Mouse (Mus musculus): Measurements from ENCODE around the gene Fam126a. TPM values are rescaled to one million over a fixed set of nuclear protein-coding genes. Genes with fewer than 3 reads are reported as not detected.
A peak's percentile ranks its signal among the peaks of the same experiment; 100 is the strongest.

The Fam126a gene
- polyA plus RNA-seq, 1 experiment from 2014 or later: 11.5 TPM

- no peak overlapping the region for H3K27ac ChIP-seq (ENCODE audit: low read length)
- ATAC-seq (no peak), DNase-seq (ENCODE audit: low spot score) (no peak)
- no peak overlapping the region for H3K4me2 ChIP-seq (replicated peaks; ENCODE audit: low read depth, low read length)
- TF ChIP-seq EP300 (IDR thresholded peaks at IDR 0.05) (no peak), CTCF (IDR thresholded peaks at IDR 0.05) (no peak)
- no peak overlapping the region for H3K4me3 ChIP-seq (ENCODE audit: low read depth, low read length)
- no peaks in the 10 kb centered on the region for H3K27me3 ChIP-seq (replicated peaks; ENCODE audit: insufficient read depth, low read length)
- H3K36me3 ChIP-seq (ENCODE audit: insufficient read depth, low read length): no peaks in the 10 kb centered on the region
- no peaks in the 10 kb centered on the region for H3K4me1 ChIP-seq (ENCODE audit: insufficient read depth, low read depth, low read length)
- 93% methylated on average over 3 of the region's 3 CpGs for WGBS
- H3K9me3 ChIP-seq (ENCODE audit: low read length): no peaks in the 10 kb centered on the region
- no peak overlapping the region for H3K9ac ChIP-seq (replicated peaks; ENCODE audit: low read depth)
These were observed 121.2 kb downstream of the Fam126a start for GRCm38 (mm10) chr5:23909256-23909655.

- TF ChIP-seq EP300 (IDR thresholded peaks at IDR 0.05) (no peak), CTCF (IDR thresholded peaks at IDR 0.05) (no peak)
- Histone ChIP-seq H3K9me3 (ENCODE audit: low read length) (no peaks in the 10 kb centered on the region), H3K4me1 (ENCODE audit: insufficient read depth, low read depth, low read length) (no peaks in the 10 kb centered on the region), H3K27me3 (replicated peaks; ENCODE audit: insufficient read depth, low read length) (no peaks in the 10 kb centered on the region), H3K4me2 (replicated peaks; ENCODE audit: low read depth, low read length) (no peak overlapping the region), H3K36me3 (ENCODE audit: insufficient read depth, low read length) (no peaks in the 10 kb centered on the region), H3K9ac (replicated peaks; ENCODE audit: low read depth) (no peak overlapping the region), H3K27ac (ENCODE audit: low read length) (no peak overlapping the region), H3K4me3 (ENCODE audit: low read depth, low read length) (no peak overlapping the region)
- 49% methylated on average over 4 of the region's 4 CpGs for WGBS
- DNase-seq (ENCODE audit: low spot score): no peak
- ATAC-seq: no peak
These were observed 121.9 kb downstream of the Fam126a start for GRCm38 (mm10) chr5:23908486-23909090.

GRCm38 (mm10) chr5:23902221-23902620 is 128.3 kb downstream of the Fam126a start:
- WGBS: 76% methylated on average over 2 of the region's 2 CpGs
- DNase-seq (ENCODE audit: low spot score) (no peak), ATAC-seq (no peak)
- H3K4me3 ChIP-seq (ENCODE audit: low read depth, low read length): no peak overlapping the region
- H3K27me3 ChIP-seq (replicated peaks; ENCODE audit: insufficient read depth, low read length): no peaks in the 10 kb centered on the region
- no peaks in the 10 kb centered on the region for H3K9me3 ChIP-seq (ENCODE audit: low read length)
- H3K9ac ChIP-seq (replicated peaks; ENCODE audit: low read depth): no peak overlapping the region
- H3K4me1 ChIP-seq (ENCODE audit: insufficient read depth, low read depth, low read length): no peaks in the 10 kb centered on the region
- TF ChIP-seq CTCF (IDR thresholded peaks at IDR 0.05): no peak
- no peak for TF ChIP-seq EP300 (IDR thresholded peaks at IDR 0.05)
- no peak overlapping the region for H3K27ac ChIP-seq (ENCODE audit: low read length)
- H3K36me3 ChIP-seq (ENCODE audit: insufficient read depth, low read length): no peaks in the 10 kb centered on the region
- no peak overlapping the region for H3K4me2 ChIP-seq (replicated peaks; ENCODE audit: low read depth, low read length)

- Histone ChIP-seq H3K27ac (ENCODE audit: low read length) (no peak overlapping the region), H3K36me3 (ENCODE audit: insufficient read depth, low read length) (no peaks in the 10 kb centered on the region), H3K27me3 (replicated peaks; ENCODE audit: insufficient read depth, low read length) (no peaks in the 10 kb centered on the region), H3K9ac (replicated peaks; ENCODE audit: low read depth) (no peak overlapping the region), H3K4me3 (ENCODE audit: low read depth, low read length) (no peak overlapping the region), H3K4me2 (replicated peaks; ENCODE audit: low read depth, low read length) (no peak overlapping the region), H3K9me3 (ENCODE audit: low read length) (no peaks in the 10 kb centered on the region), H3K4me1 (ENCODE audit: insufficient read depth, low read depth, low read length) (no peaks in the 10 kb centered on the region)
- TF ChIP-seq CTCF (IDR thresholded peaks at IDR 0.05) (no peak), EP300 (IDR thresholded peaks at IDR 0.05) (no peak)
- ATAC-seq (no peak), DNase-seq (ENCODE audit: low spot score) (no peak)
- WGBS: 47% methylated on average over 4 of the region's 4 CpGs
These were observed 130.3 kb downstream of the Fam126a start for GRCm38 (mm10) chr5:23900190-23900589.

- Histone ChIP-seq H3K27me3 (replicated peaks; ENCODE audit: insufficient read depth, low read length) (no peaks in the 10 kb centered on the region), H3K9me3 (ENCODE audit: low read length) (no peaks in the 10 kb centered on the region), H3K9ac (replicated peaks; ENCODE audit: low read depth) (no peak overlapping the region), H3K4me1 (ENCODE audit: insufficient read depth, low read depth, low read length) (no peaks in the 10 kb centered on the region), H3K36me3 (ENCODE audit: insufficient read depth, low read length) (no peaks in the 10 kb centered on the region), H3K27ac (ENCODE audit: low read length) (no peak overlapping the region), H3K4me3 (ENCODE audit: low read depth, low read length) (no peak overlapping the region), H3K4me2 (replicated peaks; ENCODE audit: low read depth, low read length) (no peak overlapping the region; the same call in 1 of the 2 replicates)
- DNase-seq (ENCODE audit: low spot score): peak; percentile 59
- peak; percentile 75 for ATAC-seq
- 49% methylated on average over 11 of the region's 11 CpGs for WGBS
- TF ChIP-seq EP300 (IDR thresholded peaks at IDR 0.05): peak; percentile 78
- TF ChIP-seq CTCF (IDR thresholded peaks at IDR 0.05): no peak
These were observed 136.4 kb downstream of the Fam126a start for GRCm38 (mm10) chr5:23893864-23894771.

- H3K27me3 ChIP-seq (replicated peaks; ENCODE audit: insufficient read depth, low read length): no peaks in the 10 kb centered on the region
- DNase-seq (ENCODE audit: low spot score): no peak
- H3K4me2 ChIP-seq (replicated peaks; ENCODE audit: low read depth, low read length): no peak overlapping the region
- TF ChIP-seq CTCF (IDR thresholded peaks at IDR 0.05) (no peak), EP300 (IDR thresholded peaks at IDR 0.05) (no peak)
- H3K9me3 ChIP-seq (ENCODE audit: low read length): no peaks in the 10 kb centered on the region
- no peak for ATAC-seq
- no peak overlapping the region for H3K9ac ChIP-seq (replicated peaks; ENCODE audit: low read depth)
- H3K4me3 ChIP-seq (ENCODE audit: low read depth, low read length): no peak overlapping the region
- 71% methylated on average over 5 of the region's 5 CpGs for WGBS
- H3K4me1 ChIP-seq (ENCODE audit: insufficient read depth, low read depth, low read length): no peaks in the 10 kb centered on the region
- H3K27ac ChIP-seq (ENCODE audit: low read length): no peak overlapping the region
- no peaks in the 10 kb centered on the region for H3K36me3 ChIP-seq (ENCODE audit: insufficient read depth, low read length)
These were observed 137.2 kb downstream of the Fam126a start for GRCm38 (mm10) chr5:23893156-23893863.

All from lung, postnatal 0 days (tissue).